Mouse (Mus musculus): Measurements from ENCODE around the gene Rfc1.

DNA sequence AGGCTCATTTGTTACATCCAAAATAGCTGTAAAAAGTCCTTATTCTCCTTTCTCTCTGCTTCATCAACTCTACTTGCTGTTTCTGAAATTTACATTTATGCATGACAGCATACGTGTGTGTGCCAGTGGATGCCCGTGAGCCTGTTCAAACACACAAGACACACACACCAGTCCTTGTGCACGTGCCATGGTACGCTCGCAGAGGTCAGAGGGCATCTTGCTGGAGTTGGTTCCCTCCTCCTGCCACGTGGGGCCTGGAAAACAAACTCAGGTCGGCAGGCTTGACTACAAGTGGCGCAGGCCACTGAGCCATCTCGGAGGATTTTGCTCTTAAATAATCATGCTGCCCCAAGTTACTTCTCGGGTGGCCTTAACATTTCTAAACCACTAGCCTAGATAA, 15.0 kb upstream of the Rfc1 start:
- TF ChIP-seq CTCF (IDR thresholded peaks at IDR 0.05; ENCODE audit: extremely low read depth, insufficient read depth, insufficient read length, insufficient replicate concordance): no peak
- TF ChIP-seq POLR2A (IDR thresholded peaks at IDR 0.05; ENCODE audit: low read depth, low read length): no peak
